ENCODE assay signal across 2 mouse cellular contexts in the genomic region with DNA sequence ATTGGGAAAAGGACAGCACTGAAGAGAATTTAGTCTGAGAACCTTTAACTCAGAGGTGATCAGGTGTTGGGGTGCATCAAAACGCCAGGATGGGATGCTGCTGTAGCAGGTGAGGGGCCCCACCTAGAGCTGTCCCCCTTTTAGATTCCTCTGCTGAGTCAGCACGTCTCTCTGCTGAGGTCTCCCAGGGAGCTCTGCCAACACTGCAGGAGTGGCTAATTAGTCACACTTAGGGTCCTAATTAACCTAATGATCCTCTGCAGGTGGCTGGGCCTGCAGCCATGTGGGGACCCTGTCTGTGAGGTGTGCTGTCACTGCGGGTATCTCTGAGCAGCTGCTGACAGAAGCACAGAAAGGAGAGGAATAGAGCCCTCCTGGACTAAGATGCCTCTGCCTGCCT.
A peak's percentile ranks its signal among the peaks of the same experiment; 100 is the strongest.
TF ChIP-seq lines count a peak whose summit lies in the region.

No protein-coding gene starts in this region.

TF ChIP-seq in CH12.LX, 34 proteins besides CTCF, POLR2A, EP300 and RAD21:
- TF ChIP-seq MAFK (IDR thresholded peaks at IDR 0.05; ENCODE audit: insufficient replicate concordance, low read length) (peak; percentile 59; the same call in 1 of the 2 replicates), ZKSCAN1 (IDR thresholded peaks at IDR 0.05; ENCODE audit: borderline replicate concordance, low read depth, low read length) (no peak)

TF ChIP-seq in MEL, 35 proteins besides CTCF, POLR2A, EP300 and RAD21:
- no peak for TF ChIP-seq MEF2A (IDR thresholded peaks at IDR 0.05; ENCODE audit: extremely low read depth, insufficient replicate concordance, low read depth, low read length, poor library complexity, severe bottlenecking)
- no peak for TF ChIP-seq NRF1 (IDR thresholded peaks at IDR 0.05; ENCODE audit: insufficient read depth, low read depth, low read length, poor library complexity, severe bottlenecking)
- TF ChIP-seq USF2 (IDR thresholded peaks at IDR 0.05; ENCODE audit: borderline replicate concordance in 1 of 2, insufficient read depth in 1 of 2, low read depth in 1 of 2, low read length in 2 of 2), result no peak
- peak; percentile 24; the same call in 1 of the 2 replicates for TF ChIP-seq MAFK (IDR thresholded peaks at IDR 0.05; ENCODE audit: borderline replicate concordance, low read depth, low read length)
- no peak for TF ChIP-seq NELFE (IDR thresholded peaks at IDR 0.05; ENCODE audit: low read depth, low read length)
- TF ChIP-seq KAT2A (conservative IDR thresholded peaks at IDR 0.05; ENCODE audit: low read depth, low read length), result no peak
